Mouse (Mus musculus) mouse embryonic stem cell (cell line): ENCODE measurements around the gene Hhipl1.

Experiments
- in situ Hi-C, 2 experiments: fragments of 300-500 bp; cut with MboI; formaldehyde crosslinking; loops; 1 replicate in 1 of 2; 3 replicates in 1 of 2; pipeline ENCODE4 v1.14.3; 2019 to 2020; ENCODE audit warnings: low sequenced_read_pairs in 2 of 2, low pct_unique_long_range_greater_than_20kb in 1 of 2, mixed read lengths in 1 of 2; ENCODE audit not compliant: unreplicated experiment in 1 of 2

Gene Hhipl1

GRCm38 (mm10) chr12:108309116-108309794 is 3.2 kb downstream of the Hhipl1 start:
- in situ Hi-C loops: no loop called here

- in situ Hi-C loops: no loop called here
Measured at GRCm38 (mm10) chr12:108310041-108310440, 4.0 kb downstream of the Hhipl1 start.

- in situ Hi-C loops: no loop called here
Measured at GRCm38 (mm10) chr12:108310456-108311027, 4.5 kb downstream of the Hhipl1 start.

- in situ Hi-C loops: no loop called here
Measured at GRCm38 (mm10) chr12:108311741-108312290, 5.7 kb downstream of the Hhipl1 start.

GRCm38 (mm10) chr12:108312432-108312851 is 6.4 kb downstream of the Hhipl1 start:
- in situ Hi-C loops: no loop called here

GRCm38 (mm10) chr12:108313244-108313772 is 7.2 kb downstream of the Hhipl1 start:
- in situ Hi-C loops: no loop called here

GRCm38 (mm10) chr12:108315818-108316217 is 9.7 kb downstream of the Hhipl1 start:
- in situ Hi-C loops: no loop called here

- in situ Hi-C loops: no loop called here
Measured at GRCm38 (mm10) chr12:108316655-108317054, 10.6 kb downstream of the Hhipl1 start.

- in situ Hi-C loops: no loop called here
Measured at GRCm38 (mm10) chr12:108317201-108317738, 11.2 kb downstream of the Hhipl1 start.

- in situ Hi-C loops: no loop called here
Measured at GRCm38 (mm10) chr12:108317826-108318430, 11.9 kb downstream of the Hhipl1 start.

- in situ Hi-C loops: no loop called here
Measured at GRCm38 (mm10) chr12:108318499-108318898, 12.4 kb downstream of the Hhipl1 start.

- in situ Hi-C loops: no loop called here
Measured at GRCm38 (mm10) chr12:108320096-108320495, 14.0 kb downstream of the Hhipl1 start.

GRCm38 (mm10) chr12:108326401-108326800 is 20.3 kb downstream of the Hhipl1 start:
- in situ Hi-C loops: no loop called here

GRCm38 (mm10) chr12:108327889-108328491 is 21.9 kb downstream of the Hhipl1 start:
- in situ Hi-C loops: no loop called here

- in situ Hi-C loops: no loop called here
Measured at GRCm38 (mm10) chr12:108333056-108333455, 27.0 kb downstream of the Hhipl1 start.

GRCm38 (mm10) chr12:108333481-108333882 is 27.4 kb downstream of the Hhipl1 start:
- in situ Hi-C loops: no loop called here

GRCm38 (mm10) chr12:108333895-108334445 is 27.9 kb downstream of the Hhipl1 start, which contains the start of gene Cyp46a1:
TSS of gene Cyp46a1 (plus strand) at chr12:108334381.
- in situ Hi-C loops: no loop called here

GRCm38 (mm10) chr12:108334529-108334928 is 28.5 kb downstream of the Hhipl1 start:
- in situ Hi-C loops: no loop called here
